Mouse (Mus musculus): Measurements from ENCODE around the gene Gm20388. TPM values are rescaled to one million over a fixed set of nuclear protein-coding genes. Genes with fewer than 3 reads are reported as not detected.

Gm20388 gene
- polyA plus RNA-seq, 1 experiment from 2014 or later = 3.6 TPM

DNA sequence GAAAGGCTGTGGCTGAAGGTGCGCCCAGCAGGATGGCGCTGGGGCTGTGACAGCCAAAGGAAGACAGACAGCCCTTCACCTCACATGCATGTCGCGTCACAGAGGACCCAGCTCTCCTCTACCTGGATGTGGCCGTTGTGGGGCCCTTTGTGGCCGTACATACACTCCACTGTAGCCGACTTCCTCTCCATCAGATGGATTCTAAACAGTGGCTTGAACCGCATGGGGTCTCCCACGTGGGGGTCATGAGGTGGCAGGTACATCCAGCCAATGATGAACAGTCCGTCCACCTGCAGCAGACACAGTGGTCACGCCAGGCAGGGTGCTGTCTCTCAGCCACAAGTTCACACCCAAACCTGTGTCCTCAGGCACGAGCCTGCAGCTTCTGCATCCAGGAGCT, 1649.2 kb downstream of the Gm20388 start:
- WGBS = 90% methylated on average over 12 of the region's 12 CpGs
- Histone ChIP-seq H3K36me3 (replicated peaks) (peaks cover 71% of the 10 kb centered on the region), H3K27ac (replicated peaks) (no peak overlapping the region), H3K4me3 (no peak overlapping the region), H3K9me3 (no peaks in the 10 kb centered on the region), H3K4me1 (peaks cover 6% of the 10 kb centered on the region), H3K27me3 (replicated peaks; ENCODE audit: low read depth, poor library complexity, severe bottlenecking) (no peaks in the 10 kb centered on the region)
- no peak for DNase-seq (ENCODE audit: low spot score)

DNA sequence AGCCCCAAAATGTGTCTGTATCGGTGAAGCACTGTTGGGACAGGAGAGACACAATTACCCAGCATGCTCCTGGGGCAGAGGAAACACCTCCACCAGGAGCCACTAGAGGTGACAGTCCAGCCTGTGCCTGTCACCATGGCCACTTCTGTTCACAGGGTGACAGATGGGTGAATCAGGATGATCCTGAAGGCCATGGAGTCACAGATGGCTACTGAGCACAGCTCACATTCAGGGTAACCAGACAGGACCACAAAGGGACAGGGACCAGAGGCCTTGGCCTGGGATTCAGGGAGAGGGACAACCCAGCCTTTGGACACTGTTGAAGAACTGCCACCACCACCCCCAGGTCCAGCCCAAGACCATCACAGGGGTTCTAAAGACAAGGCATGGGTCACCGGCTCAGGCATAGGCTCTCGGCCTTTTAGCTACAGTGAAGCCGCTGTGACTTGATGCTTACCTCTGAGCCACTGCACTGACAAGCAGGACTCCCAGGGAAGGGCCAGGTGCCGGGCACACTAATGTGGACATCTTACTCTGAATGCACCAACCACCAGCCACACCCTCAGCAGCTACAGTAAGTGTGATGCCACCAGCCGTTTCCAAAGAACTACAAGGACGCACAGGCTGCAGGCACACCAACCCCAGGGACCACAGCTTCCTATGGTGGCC, 1649.9 kb downstream of the Gm20388 start:
- Histone ChIP-seq H3K36me3 (replicated peaks) (peaks cover 71% of the 10 kb centered on the region), H3K4me3 (no peak overlapping the region), H3K27me3 (replicated peaks; ENCODE audit: low read depth, poor library complexity, severe bottlenecking) (no peaks in the 10 kb centered on the region), H3K9me3 (no peaks in the 10 kb centered on the region), H3K4me1 (peaks cover 6% of the 10 kb centered on the region), H3K27ac (replicated peaks) (no peak overlapping the region)
- no peak for DNase-seq (ENCODE audit: low spot score)
- WGBS = 89% methylated on average over 7 of the region's 7 CpGs

DNA sequence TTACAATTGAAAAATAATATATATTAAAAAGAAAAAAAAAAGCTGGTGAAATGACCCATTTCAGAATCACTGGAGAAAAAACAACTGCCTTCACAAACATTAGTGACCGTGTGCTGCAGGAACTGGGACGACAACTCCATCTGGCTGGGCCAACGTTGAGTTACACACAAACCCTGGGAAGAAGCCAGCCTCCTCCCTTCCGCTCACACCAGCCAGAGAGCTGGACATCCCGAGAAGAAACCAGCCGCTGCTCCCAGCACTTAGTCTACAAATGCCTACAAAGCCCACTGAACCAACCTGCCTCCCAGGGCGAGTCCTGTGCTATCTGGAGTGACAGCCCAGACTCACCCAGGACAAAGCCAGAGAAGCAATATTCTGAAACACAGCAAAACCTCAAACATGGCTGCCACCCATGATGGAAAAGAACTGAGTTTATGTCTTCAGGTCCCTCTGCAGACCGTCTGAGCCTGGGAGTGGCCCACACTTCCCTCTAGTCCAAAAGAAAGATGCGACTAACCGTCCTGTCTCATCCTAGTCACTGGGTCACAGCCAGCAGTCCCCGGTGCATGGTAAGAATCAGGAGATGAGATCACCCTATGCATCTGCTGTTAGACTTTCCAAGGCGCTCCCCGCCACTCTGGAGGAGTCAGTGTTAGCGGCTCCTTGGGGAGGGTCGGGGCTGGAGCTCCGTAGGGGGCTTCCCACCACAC, 1651.2 kb downstream of the Gm20388 start:
- no peak for DNase-seq (ENCODE audit: low spot score)
- Histone ChIP-seq H3K36me3 (replicated peaks) (peaks cover 68% of the 10 kb centered on the region), H3K27ac (replicated peaks) (no peak overlapping the region; the same call in 1 of the 2 replicates), H3K27me3 (replicated peaks; ENCODE audit: low read depth, poor library complexity, severe bottlenecking) (no peaks in the 10 kb centered on the region), H3K4me3 (no peak overlapping the region), H3K9me3 (no peaks in the 10 kb centered on the region), H3K4me1 (peaks cover 11% of the 10 kb centered on the region)
- WGBS = 88% methylated on average over 16 of the region's 16 CpGs

GRCm38 (mm10) chr8:121562941-121563351, 1652.3 kb downstream of the Gm20388 start:
- no peaks in the 10 kb centered on the region for H3K27me3 ChIP-seq (replicated peaks; ENCODE audit: low read depth, poor library complexity, severe bottlenecking)
- H3K36me3 ChIP-seq (replicated peaks) = peaks cover 64% of the 10 kb centered on the region
- H3K9me3 ChIP-seq = no peaks in the 10 kb centered on the region
- H3K4me3 ChIP-seq = no peak overlapping the region
- H3K27ac ChIP-seq (replicated peaks) = no peak overlapping the region
- no peak for DNase-seq (ENCODE audit: low spot score)
- 90% methylated on average over 9 of the region's 9 CpGs for WGBS
- peaks cover 18% of the 10 kb centered on the region for H3K4me1 ChIP-seq

DNA sequence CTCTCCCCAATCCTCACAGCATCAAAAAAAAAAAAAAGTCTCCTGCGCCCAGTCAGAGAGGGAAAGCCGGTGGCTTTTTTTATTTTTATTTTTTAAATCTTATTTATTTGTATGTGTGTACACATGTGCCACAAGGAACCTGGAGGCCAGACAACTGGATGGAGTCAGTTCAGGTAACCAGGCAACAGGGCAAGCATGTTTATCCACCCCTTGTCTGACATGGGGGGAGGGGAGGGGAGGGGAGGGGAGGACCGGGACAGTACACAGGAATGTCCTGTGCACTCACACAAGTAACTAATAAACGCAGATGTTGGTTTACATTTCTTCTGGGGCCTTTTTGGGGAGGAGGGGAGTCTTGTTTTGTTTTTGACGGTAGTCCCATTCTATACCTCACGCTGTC, 1653.1 kb downstream of the Gm20388 start:
- Histone ChIP-seq H3K27me3 (replicated peaks; ENCODE audit: low read depth, poor library complexity, severe bottlenecking) (no peaks in the 10 kb centered on the region), H3K27ac (replicated peaks) (no peak overlapping the region), H3K36me3 (replicated peaks) (peaks cover 57% of the 10 kb centered on the region), H3K4me1 (peaks cover 26% of the 10 kb centered on the region), H3K4me3 (no peak overlapping the region), H3K9me3 (no peaks in the 10 kb centered on the region)
- DNase-seq (ENCODE audit: low spot score) = no peak
- WGBS = 80% methylated on average over 6 of the region's 6 CpGs

DNA sequence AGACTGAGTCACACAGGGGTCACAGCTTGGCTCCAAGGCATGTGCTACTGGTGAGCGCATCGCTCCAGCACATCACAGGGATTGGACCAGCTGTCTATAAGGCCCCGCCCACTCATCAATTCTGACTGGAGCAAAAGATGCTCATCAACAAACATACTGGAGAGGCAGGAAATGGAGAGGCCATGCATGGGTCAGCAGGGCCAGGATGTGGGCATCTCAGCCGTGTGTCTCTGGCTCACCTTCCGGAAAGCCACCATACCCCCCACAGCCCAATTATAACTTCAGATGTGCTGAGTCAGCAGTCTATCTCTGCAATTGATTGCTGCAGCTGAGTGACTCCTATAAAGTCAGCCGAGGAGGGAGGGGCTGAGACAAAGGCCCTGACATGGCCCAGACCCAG, 1657.7 kb downstream of the Gm20388 start:
- H3K36me3 ChIP-seq (replicated peaks) = peaks cover 40% of the 10 kb centered on the region
- peaks cover 28% of the 10 kb centered on the region for H3K4me1 ChIP-seq
- H3K4me3 ChIP-seq = no peak overlapping the region
- 74% methylated on average over 6 of the region's 6 CpGs for WGBS
- no peak for DNase-seq (ENCODE audit: low spot score)
- peak overlapping the region; percentile 20; the same call in 1 of the 2 replicates for H3K27ac ChIP-seq (replicated peaks)
- H3K27me3 ChIP-seq (replicated peaks; ENCODE audit: low read depth, poor library complexity, severe bottlenecking) = no peaks in the 10 kb centered on the region
- no peaks in the 10 kb centered on the region for H3K9me3 ChIP-seq

GRCm38 (mm10) chr8:121570335-121570734, 1659.7 kb downstream of the Gm20388 start:
- Histone ChIP-seq H3K27ac (replicated peaks) (no peak overlapping the region; the same call in 1 of the 2 replicates), H3K27me3 (replicated peaks; ENCODE audit: low read depth, poor library complexity, severe bottlenecking) (no peaks in the 10 kb centered on the region), H3K9me3 (no peaks in the 10 kb centered on the region), H3K4me1 (peaks cover 39% of the 10 kb centered on the region), H3K36me3 (replicated peaks) (peaks cover 23% of the 10 kb centered on the region), H3K4me3 (no peak overlapping the region)
- 87% methylated on average over 21 of the region's 21 CpGs for WGBS
- DNase-seq (ENCODE audit: low spot score) = no peak

DNA sequence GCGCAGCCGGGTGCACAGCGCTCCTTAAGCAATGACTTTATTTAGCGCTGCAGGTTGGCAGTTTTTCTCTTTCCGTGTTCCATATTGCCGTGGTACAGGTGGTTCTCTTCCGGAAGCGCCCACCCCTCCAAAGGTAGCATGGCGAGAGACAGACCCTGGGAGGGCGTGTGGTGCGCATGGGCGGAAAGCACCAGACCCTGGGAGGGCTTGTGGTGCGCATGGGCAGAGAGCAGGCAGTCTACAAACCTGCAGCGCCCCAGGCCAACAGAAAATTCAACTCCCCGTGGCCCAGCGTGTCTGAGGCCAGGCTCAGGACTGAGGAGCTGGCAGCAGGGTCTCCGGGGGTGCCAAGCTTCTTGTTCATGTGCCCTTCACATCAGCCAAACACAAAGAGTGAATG, 1660.2 kb downstream of the Gm20388 start:
- 88% methylated on average over 17 of the region's 17 CpGs for WGBS
- DNase-seq (ENCODE audit: low spot score) = no peak

GRCm38 (mm10) chr8:121572121-121572520, 1661.5 kb downstream of the Gm20388 start:
- 66% methylated on average over 7 of the region's 7 CpGs for WGBS
- DNase-seq (ENCODE audit: low spot score) = no peak
- Histone ChIP-seq H3K27ac (replicated peaks) (no peak overlapping the region), H3K36me3 (replicated peaks) (peaks cover 12% of the 10 kb centered on the region), H3K4me1 (peaks cover 51% of the 10 kb centered on the region), H3K9me3 (no peaks in the 10 kb centered on the region), H3K27me3 (replicated peaks; ENCODE audit: low read depth, poor library complexity, severe bottlenecking) (no peaks in the 10 kb centered on the region), H3K4me3 (no peak overlapping the region)

More for the DNA sequence above, 1660.2 kb downstream of the Gm20388 start:
- no peaks in the 10 kb centered on the region for H3K9me3 ChIP-seq
- H3K27ac ChIP-seq (replicated peaks) = no peak overlapping the region
- peaks cover 20% of the 10 kb centered on the region for H3K36me3 ChIP-seq (replicated peaks)
- H3K4me3 ChIP-seq = no peak overlapping the region
- peaks cover 44% of the 10 kb centered on the region for H3K4me1 ChIP-seq
- H3K27me3 ChIP-seq (replicated peaks; ENCODE audit: low read depth, poor library complexity, severe bottlenecking) = no peaks in the 10 kb centered on the region

GRCm38 (mm10) chr8:121573275-121573674, 1662.6 kb downstream of the Gm20388 start:
- no peaks in the 10 kb centered on the region for H3K9me3 ChIP-seq
- WGBS = 68% methylated on average over 3 of the region's 3 CpGs
- no peak overlapping the region for H3K27ac ChIP-seq (replicated peaks)
- H3K36me3 ChIP-seq (replicated peaks) = peaks cover 12% of the 10 kb centered on the region
- peaks cover 52% of the 10 kb centered on the region for H3K4me1 ChIP-seq
- no peak overlapping the region for H3K4me3 ChIP-seq
- DNase-seq (ENCODE audit: low spot score) = no peak
- H3K27me3 ChIP-seq (replicated peaks; ENCODE audit: low read depth, poor library complexity, severe bottlenecking) = no peaks in the 10 kb centered on the region

DNA sequence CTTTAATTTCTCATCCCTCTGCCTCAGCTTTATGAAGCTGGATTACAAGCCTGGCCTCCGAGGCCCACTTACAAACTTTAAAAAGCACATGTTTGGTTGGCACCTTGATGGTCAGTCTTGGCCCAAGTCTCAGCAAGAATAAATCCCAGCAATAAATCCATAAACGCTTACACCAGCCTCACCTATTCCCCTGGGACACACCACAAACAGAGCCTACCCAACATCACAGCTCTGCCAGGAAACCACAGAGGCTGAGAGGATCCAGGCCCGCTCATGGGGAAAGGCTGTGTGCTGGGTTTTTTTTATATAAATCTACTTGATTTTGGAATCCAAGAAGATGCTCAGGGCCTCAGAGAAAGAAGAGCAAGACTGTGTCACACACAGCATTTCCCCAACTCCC, 1665.0 kb downstream of the Gm20388 start:
- Histone ChIP-seq H3K9me3 (no peaks in the 10 kb centered on the region), H3K27ac (replicated peaks) (no peak overlapping the region), H3K27me3 (replicated peaks; ENCODE audit: low read depth, poor library complexity, severe bottlenecking) (no peaks in the 10 kb centered on the region), H3K36me3 (replicated peaks) (peaks cover 6% of the 10 kb centered on the region), H3K4me1 (peaks cover 61% of the 10 kb centered on the region), H3K4me3 (no peak overlapping the region)
- DNase-seq (ENCODE audit: low spot score) = no peak
- 86% methylated on average over 3 of the region's 3 CpGs for WGBS

DNA sequence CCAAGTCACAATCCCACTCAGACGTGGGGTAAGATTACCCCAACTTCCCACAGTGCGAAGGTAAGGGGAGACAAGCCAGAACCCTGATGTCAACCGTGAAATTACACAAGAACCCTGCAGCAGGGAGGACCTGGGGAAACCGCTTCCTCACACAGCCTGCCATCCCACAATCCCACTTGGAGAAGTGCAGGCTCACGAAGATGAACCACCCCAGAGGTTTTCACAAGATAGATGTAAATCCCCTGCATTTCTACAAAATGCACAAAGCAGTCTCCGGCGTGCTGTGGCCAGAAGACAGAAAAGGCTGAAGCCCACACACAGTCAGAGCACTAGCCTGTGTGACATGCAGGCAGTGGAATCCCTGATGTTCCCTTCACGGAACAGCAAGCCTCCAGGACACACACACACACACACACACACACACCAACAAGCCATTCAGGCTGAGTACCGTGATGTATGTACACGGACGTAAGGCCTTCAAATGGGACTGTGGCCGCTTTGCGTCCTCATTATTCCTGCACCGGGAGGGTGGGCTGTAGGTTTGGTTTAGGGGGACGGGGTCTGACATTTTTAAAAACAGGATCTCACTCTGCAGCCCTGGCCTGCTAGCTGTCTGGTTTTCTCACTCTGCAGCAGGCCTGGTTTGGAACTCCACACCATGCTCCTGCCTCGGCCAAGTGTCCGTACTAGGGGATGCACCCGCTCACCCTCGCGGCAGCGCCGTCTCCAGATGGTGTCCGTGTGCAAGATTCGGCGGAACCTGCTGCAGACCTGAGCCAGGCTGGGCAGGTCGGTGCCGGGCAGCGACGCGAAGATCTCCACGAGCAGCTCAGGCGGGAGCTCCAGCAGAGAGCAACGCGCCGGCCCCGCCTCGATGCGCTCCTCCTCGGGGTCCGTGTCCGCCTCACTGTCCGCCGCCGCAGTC, 1667.4 kb downstream of the Gm20388 start:
- Histone ChIP-seq H3K4me1 (peaks cover 60% of the 10 kb centered on the region), H3K4me3 (peak overlapping the region; percentile 90), H3K9me3 (no peaks in the 10 kb centered on the region), H3K27ac (replicated peaks) (peak overlapping the region; percentile 87), H3K36me3 (replicated peaks) (no peaks in the 10 kb centered on the region), H3K27me3 (replicated peaks; ENCODE audit: low read depth, poor library complexity, severe bottlenecking) (no peaks in the 10 kb centered on the region)
- no peak for DNase-seq (ENCODE audit: low spot score)
- WGBS = 2% methylated on average over 44 of the region's 44 CpGs

All from embryonic facial prominence, embryonic 10.5 days (tissue).